Mouse (Mus musculus) ES-Bruce4 (cell line): ENCODE measurements around the gene Mtus2.

Experiments used
- CTCF ChIP-seq: IDR thresholded peaks from one replicate; pipeline ENCODE4 v1.8.1; 2011; ENCODE audit warnings: low read depth, low read length
- POLR2A ChIP-seq: IDR thresholded peaks from one replicate; pipeline ENCODE4 v1.8.1; 2011; ENCODE audit warnings: low read length; ENCODE audit not compliant: insufficient read depth

- TF ChIP-seq CTCF (no peak), POLR2A (no peak)
Observed at GRCm38 (mm10) chr5:148360922-148361758, 404.0 kb downstream of the Mtus2 start.
